Mouse (Mus musculus) liver, embryonic 13.5 days (tissue): Measurements from ENCODE around the gene Mansc4. TPM values are rescaled to one million over a fixed set of nuclear protein-coding genes. Genes with fewer than 3 reads are reported as not detected.

Experiments
- ATAC-seq: fragments of 200-750 bp; cut with Nextera tagmentation; 2 replicates; pipeline ENCODE4 v1.8.0; 2017; ENCODE audit warnings: low read depth, mild to moderate bottlenecking, moderate number of reproducible peaks, moderate library complexity
- DNase-seq: peaks from one replicate; pipeline ENCODE4 v3.0.0; 2022
- H3K27ac ChIP-seq: fragments of 300-500 bp; sonication (generic); 2 replicates; pipeline ENCODE4 v1.5.1; 2015; ENCODE audit warnings: moderate library complexity, mild to moderate bottlenecking, inconsistent platforms
- H3K27me3 ChIP-seq: fragments of 300-500 bp; sonication (generic); 2 replicates; pipeline ENCODE4 v1.6.1; 2015; ENCODE audit warnings: mild to moderate bottlenecking, inconsistent platforms
- H3K36me3 ChIP-seq: fragments of 300-500 bp; sonication (generic); 2 replicates; pipeline ENCODE4 v1.6.1; 2015; ENCODE audit warnings: mild to moderate bottlenecking, inconsistent platforms
- H3K4me1 ChIP-seq: fragments of 300-500 bp; sonication (generic); replicated peaks from 2 replicates; pipeline ENCODE4 v1.6.1; 2015; ENCODE audit warnings: inconsistent platforms
- H3K4me2 ChIP-seq: fragments of 300-500 bp; sonication (generic); 2 replicates; pipeline ENCODE4 v1.6.1; 2015; ENCODE audit warnings: inconsistent platforms, mild to moderate bottlenecking, moderate library complexity
- H3K4me3 ChIP-seq: fragments of 300-500 bp; sonication (generic); replicated peaks from 2 replicates; pipeline ENCODE4 v1.5.1; 2015; ENCODE audit warnings: mild to moderate bottlenecking, inconsistent platforms
- H3K9ac ChIP-seq: fragments of 300-500 bp; sonication (generic); 2 replicates; pipeline ENCODE4 v1.6.1; 2015; ENCODE audit warnings: mild to moderate bottlenecking, inconsistent platforms
- H3K9me3 ChIP-seq: fragments of 300-500 bp; sonication (generic); replicated peaks from 2 replicates; pipeline ENCODE4 v1.6.1; 2016; ENCODE audit warnings: inconsistent platforms
- WGBS: fragments of 180-500 bp; shearing (Covaris S2); methylation state at CpG from one replicate; pipeline ENCODE4 v1.1.7; 2015; ENCODE audit not compliant: insufficient replicate concordance; 5-methylcytosine and 5-hydroxymethylcytosine counted together
- polyA plus RNA-seq: library from polyadenylated mRNA; unstranded; fragments of >200 nt; fragmentation: Nextera tagmentation; extraction: Ambion mirVana; gene quantifications from 2 replicates; pipeline ENCODE4 v1.2.1, GENCODE M21; 2015

Gene Mansc4
- polyA plus RNA-seq, 1 experiment from 2014 or later, result not detected

GRCm38 (mm10) chr6:147076878-147077277 lies 10.0 kb downstream of the Mansc4 start:
- DNase-seq, result no peak
- no peak overlapping the region for H3K27ac ChIP-seq
- no peaks in the 10 kb centered on the region for H3K4me1 ChIP-seq
- no peaks in the 10 kb centered on the region for H3K9me3 ChIP-seq
- no peak for ATAC-seq
- 89% methylated on average over 8 of the region's 8 CpGs for WGBS
- no peak overlapping the region for H3K4me2 ChIP-seq
- no peak overlapping the region for H3K9ac ChIP-seq
- H3K4me3 ChIP-seq, result no peak overlapping the region
- no peaks in the 10 kb centered on the region for H3K27me3 ChIP-seq
- H3K36me3 ChIP-seq, result peaks cover 18% of the 10 kb centered on the region

- no peaks in the 10 kb centered on the region for H3K4me1 ChIP-seq
- no peak overlapping the region for H3K4me3 ChIP-seq
- ATAC-seq (no peak), DNase-seq (no peak)
- H3K27me3 ChIP-seq, result no peaks in the 10 kb centered on the region
- WGBS, result 67% methylated on average over 5 of the region's 5 CpGs
- no peak overlapping the region for H3K27ac ChIP-seq
- H3K9ac ChIP-seq, result no peak overlapping the region
- peaks cover 27% of the 10 kb centered on the region for H3K36me3 ChIP-seq
- H3K4me2 ChIP-seq, result no peak overlapping the region
- no peaks in the 10 kb centered on the region for H3K9me3 ChIP-seq
Measured at GRCm38 (mm10) chr6:147075808-147076387, 10.9 kb downstream of the Mansc4 start.

GRCm38 (mm10) chr6:147064944-147065261 lies 21.9 kb downstream of the Mansc4 start:
- Histone ChIP-seq H3K4me1 (no peaks in the 10 kb centered on the region), H3K27me3 (no peaks in the 10 kb centered on the region), H3K9ac (no peak overlapping the region), H3K36me3 (peaks cover 61% of the 10 kb centered on the region), H3K4me3 (no peak overlapping the region), H3K27ac (no peak overlapping the region), H3K4me2 (no peak overlapping the region), H3K9me3 (no peaks in the 10 kb centered on the region)
- no peak for ATAC-seq
- DNase-seq, result no peak
- 83% methylated on average over 6 of the region's 6 CpGs for WGBS

DNA sequence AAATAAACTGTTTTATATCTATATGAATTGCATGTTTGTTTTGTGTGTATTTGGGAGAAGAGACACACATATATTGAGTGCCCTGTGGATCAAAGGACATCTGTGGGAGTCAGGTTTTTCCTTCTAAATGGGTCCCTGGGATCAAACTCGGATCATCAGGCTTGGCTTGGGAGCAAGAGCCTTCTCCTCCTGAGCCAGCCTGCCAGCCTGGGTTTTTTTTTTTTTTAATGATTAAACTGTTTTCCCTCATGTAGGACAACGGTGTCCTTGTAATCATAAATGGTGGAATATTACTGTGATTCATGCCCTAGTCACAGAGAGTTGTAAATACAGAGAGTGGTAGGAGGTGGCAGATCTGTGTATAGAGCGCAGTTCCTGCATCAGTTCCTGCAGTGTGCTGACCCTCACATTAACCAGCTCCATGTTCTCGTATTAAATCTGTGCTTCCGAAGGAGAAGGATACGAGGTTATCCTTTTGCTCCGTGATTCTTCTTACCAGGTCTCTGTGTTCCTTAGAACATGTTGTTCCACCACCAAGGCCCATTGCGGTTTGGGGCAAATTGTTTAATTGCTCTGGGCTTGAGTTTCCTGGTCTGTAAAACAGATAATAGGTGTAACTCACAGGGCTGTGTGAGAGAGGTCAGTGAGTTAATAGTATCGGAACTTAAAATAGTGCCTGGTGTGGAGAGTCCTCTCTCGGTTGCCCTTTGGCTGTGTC lies 22.4 kb downstream of the Mansc4 start:
- no peak overlapping the region for H3K27ac ChIP-seq
- no peak overlapping the region for H3K4me2 ChIP-seq
- DNase-seq (no peak), ATAC-seq (no peak)
- 83% methylated on average over 10 of the region's 10 CpGs for WGBS
- no peaks in the 10 kb centered on the region for H3K27me3 ChIP-seq
- peaks cover 63% of the 10 kb centered on the region for H3K36me3 ChIP-seq
- no peak overlapping the region for H3K4me3 ChIP-seq
- H3K9ac ChIP-seq, result no peak overlapping the region
- no peaks in the 10 kb centered on the region for H3K4me1 ChIP-seq
- H3K9me3 ChIP-seq, result no peaks in the 10 kb centered on the region

- Histone ChIP-seq H3K36me3 (peaks cover 62% of the 10 kb centered on the region), H3K4me3 (no peak overlapping the region), H3K27ac (no peak overlapping the region), H3K4me1 (no peaks in the 10 kb centered on the region), H3K9me3 (no peaks in the 10 kb centered on the region), H3K9ac (no peak overlapping the region), H3K4me2 (no peak overlapping the region), H3K27me3 (no peaks in the 10 kb centered on the region)
- WGBS, result 75% methylated on average over 7 of the region's 7 CpGs
- ATAC-seq (no peak), DNase-seq (no peak)
Measured at GRCm38 (mm10) chr6:147062694-147063093, 24.1 kb downstream of the Mansc4 start.

DNA sequence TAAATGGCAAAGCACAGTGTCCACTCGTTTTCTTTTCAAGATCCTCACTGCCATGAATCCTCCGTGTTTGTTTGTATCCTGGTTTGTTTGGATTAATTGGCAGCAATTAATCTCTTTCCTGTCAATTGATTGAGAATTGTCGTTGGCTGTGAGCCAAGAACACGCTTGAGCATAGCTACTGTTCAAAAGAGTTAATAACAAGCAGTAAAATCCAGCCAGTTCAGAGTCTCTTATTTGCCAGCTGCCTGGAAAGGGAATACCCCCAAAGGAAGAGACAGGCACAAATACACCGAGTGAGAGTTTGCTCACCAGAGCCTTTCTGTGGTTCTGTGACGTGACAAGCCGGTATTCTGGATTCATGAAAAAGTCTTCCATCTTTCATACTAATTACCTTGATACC lies 24.8 kb downstream of the Mansc4 start:
- no peak overlapping the region for H3K4me3 ChIP-seq
- H3K36me3 ChIP-seq, result peaks cover 58% of the 10 kb centered on the region
- H3K27ac ChIP-seq, result no peak overlapping the region
- no peaks in the 10 kb centered on the region for H3K9me3 ChIP-seq
- no peak overlapping the region for H3K4me2 ChIP-seq
- 85% methylated on average over 7 of the region's 7 CpGs for WGBS
- ATAC-seq (no peak), DNase-seq (no peak)
- no peaks in the 10 kb centered on the region for H3K27me3 ChIP-seq
- H3K4me1 ChIP-seq, result no peaks in the 10 kb centered on the region
- H3K9ac ChIP-seq, result no peak overlapping the region

GRCm38 (mm10) chr6:147061630-147062029 lies 25.2 kb downstream of the Mansc4 start:
- Histone ChIP-seq H3K36me3 (peaks cover 58% of the 10 kb centered on the region), H3K27ac (no peak overlapping the region), H3K9me3 (no peaks in the 10 kb centered on the region), H3K4me2 (no peak overlapping the region), H3K4me1 (no peaks in the 10 kb centered on the region), H3K4me3 (no peak overlapping the region), H3K27me3 (no peaks in the 10 kb centered on the region), H3K9ac (no peak overlapping the region)
- 87% methylated on average over 9 of the region's 9 CpGs for WGBS
- DNase-seq, result no peak
- ATAC-seq, result no peak

- Histone ChIP-seq H3K4me3 (no peak overlapping the region), H3K9ac (no peak overlapping the region), H3K27me3 (no peaks in the 10 kb centered on the region), H3K4me2 (no peak overlapping the region), H3K36me3 (peaks cover 68% of the 10 kb centered on the region), H3K4me1 (no peaks in the 10 kb centered on the region), H3K27ac (no peak overlapping the region), H3K9me3 (no peaks in the 10 kb centered on the region)
- ATAC-seq (no peak), DNase-seq (no peak)
- WGBS, result 74% methylated on average over 7 of the region's 7 CpGs
Measured at GRCm38 (mm10) chr6:147059326-147059725, 27.5 kb downstream of the Mansc4 start.

DNA sequence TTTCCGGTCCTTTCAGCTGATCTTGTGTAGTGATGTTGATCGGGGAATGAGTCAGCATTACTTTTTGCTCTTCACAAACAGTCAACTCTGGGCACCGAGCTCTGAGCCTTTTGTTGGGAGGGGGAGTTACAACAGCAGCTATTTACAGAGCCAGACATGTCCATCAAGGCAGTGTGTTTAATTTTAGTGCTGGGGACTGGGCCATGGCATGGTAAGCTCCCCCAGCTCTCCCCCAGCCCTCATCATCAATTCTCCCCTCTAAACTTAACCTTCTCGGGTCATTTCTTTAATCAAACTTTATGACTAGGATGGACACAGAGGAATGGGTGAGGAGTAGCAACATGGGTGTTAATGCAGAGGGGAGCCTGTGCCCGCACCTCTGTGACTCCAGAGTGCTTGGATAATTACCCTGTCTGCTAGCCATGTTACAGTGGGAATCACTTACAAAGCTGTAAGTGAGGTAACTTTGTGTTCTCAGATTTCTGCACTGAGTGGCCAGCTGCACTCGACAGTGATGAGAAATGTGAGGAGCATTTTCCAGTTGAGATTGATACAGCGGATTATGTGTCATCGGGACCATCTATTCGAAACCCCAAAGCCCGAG lies 31.4 kb downstream of the Mansc4 start:
- Histone ChIP-seq H3K9ac (no peak overlapping the region), H3K27ac (no peak overlapping the region), H3K36me3 (peaks cover 67% of the 10 kb centered on the region), H3K27me3 (no peaks in the 10 kb centered on the region), H3K4me2 (no peak overlapping the region), H3K4me3 (no peak overlapping the region), H3K4me1 (no peaks in the 10 kb centered on the region), H3K9me3 (no peaks in the 10 kb centered on the region)
- ATAC-seq (no peak), DNase-seq (no peak)
- 73% methylated on average over 10 of the region's 10 CpGs for WGBS

GRCm38 (mm10) chr6:147053785-147054646 lies 32.8 kb downstream of the Mansc4 start:
- WGBS, result 84% methylated on average over 19 of the region's 19 CpGs
- Histone ChIP-seq H3K27ac (no peak overlapping the region), H3K4me3 (no peak overlapping the region), H3K4me2 (no peak overlapping the region), H3K9me3 (no peaks in the 10 kb centered on the region), H3K4me1 (no peaks in the 10 kb centered on the region), H3K36me3 (peaks cover 69% of the 10 kb centered on the region), H3K9ac (no peak overlapping the region), H3K27me3 (no peaks in the 10 kb centered on the region)
- ATAC-seq (no peak), DNase-seq (no peak)

- H3K27me3 ChIP-seq, result no peaks in the 10 kb centered on the region
- ATAC-seq, result no peak
- H3K4me2 ChIP-seq, result no peak overlapping the region
- H3K27ac ChIP-seq, result no peak overlapping the region
- WGBS, result 84% methylated on average over 9 of the region's 9 CpGs
- no peak overlapping the region for H3K9ac ChIP-seq
- no peak overlapping the region for H3K4me3 ChIP-seq
- no peak for DNase-seq
- no peaks in the 10 kb centered on the region for H3K4me1 ChIP-seq
- peaks cover 79% of the 10 kb centered on the region for H3K36me3 ChIP-seq
- no peaks in the 10 kb centered on the region for H3K9me3 ChIP-seq
Measured at GRCm38 (mm10) chr6:147052440-147052839, 34.4 kb downstream of the Mansc4 start.
